Comparison of ENCODE assay signal across 13 mouse cellular contexts in genomic region chr19:45447222-45447621, GRCm38 (mm10).
A peak's percentile ranks its signal among the peaks of the same experiment; 100 is the strongest.
DNase-seq lines count a peak whose midpoint lies in the region; ATAC-seq and TF ChIP-seq lines count a peak whose summit lies in the region.
"Had no signal": no experiment of that assay in that cellular context is flagged by ENCODE, and none has a peak within 500 bp of the region (broad histone marks: within the 10 kb centered on the region; RNA-seq: fewer than 3 reads in every experiment).

No protein-coding gene starts in this region.

- WGBS in hindbrain, embryonic 13.5 days: 71% methylated on average over 2 of the region's 2 CpGs
- 90% methylated on average over 2 of the region's 2 CpGs for WGBS in hindbrain, embryonic 10.5 days
- 42% methylated on average over 2 of the region's 2 CpGs for WGBS in forebrain, embryonic 14.5 days
- WGBS in liver, embryonic 16.5 days (ENCODE audit: insufficient replicate concordance): 92% methylated on average over 2 of the region's 2 CpGs
- 69% methylated on average over 2 of the region's 2 CpGs for whole genome bisulfite sequencing in intestine, postnatal 0 days

- DNase-seq in hindbrain, embryonic 10.5 days (ENCODE audit: low spot score): no peak
- DNase-seq in brain, adult 2 months (ENCODE audit: low read depth, low spot score): peak; percentile 61
- DNase-seq in forebrain, embryonic 14.5 days (ENCODE audit: low spot score): peak; percentile 60
- DNase-seq in right cerebral cortex, adult 2 months (ENCODE audit: low spot score in 2 of 2): no peak
- DNase-seq: cerebellum, adult 18-20 months; heart, adult 2 months; kidney, adult 9 months; lung, postnatal 14 days had no signal

- peak overlapping the region; percentile 76 for H3K27ac ChIP-seq in hindbrain, embryonic 13.5 days
- H3K27ac ChIP-seq in hindbrain, embryonic 10.5 days: no peak overlapping the region
- peak overlapping the region; percentile 40; the same call in 1 of the 2 replicates for H3K27ac ChIP-seq in forebrain, embryonic 14.5 days (ENCODE audit: low read depth, low read length)
- peak overlapping the region; percentile 54; the same call in 1 of the 2 replicates for H3K27ac ChIP-seq in liver, embryonic 16.5 days (ENCODE audit: low read length)
- no peak overlapping the region for H3K27ac ChIP-seq in intestine, postnatal 0 days (ENCODE audit: low read depth, low read length)
- H3K27ac ChIP-seq: heart, adult 2 months; left cerebral cortex, adult 2 months; limb, embryonic 13.5 days had no signal

- ATAC-seq in hindbrain, embryonic 13.5 days (ENCODE audit: low FRiP score): 0 out of 2 replicates have a peak, but pooled peaks have one; percentile 57
- ATAC-seq in forebrain, embryonic 14.5 days: peak; percentile 77
- no peak for ATAC-seq in liver, embryonic 16.5 days (ENCODE audit: low read depth)
- ATAC-seq in intestine, postnatal 0 days: no peak

- H3K9me3 ChIP-seq in hindbrain, embryonic 13.5 days: no peaks in the 10 kb centered on the region
- H3K9me3 ChIP-seq in hindbrain, embryonic 10.5 days: no peaks in the 10 kb centered on the region
- H3K9me3 ChIP-seq in forebrain, embryonic 14.5 days (replicated peaks; ENCODE audit: control insufficient read depth, low read length): no peaks in the 10 kb centered on the region
- no peaks in the 10 kb centered on the region for H3K9me3 ChIP-seq in liver, embryonic 16.5 days (replicated peaks; ENCODE audit: control insufficient read depth, low read length)
- no peaks in the 10 kb centered on the region for H3K9me3 ChIP-seq in intestine, postnatal 0 days (ENCODE audit: control insufficient read depth)
- H3K9me3 ChIP-seq: limb, embryonic 13.5 days had no signal

- H3K4me3 ChIP-seq in hindbrain, embryonic 13.5 days: no peak overlapping the region
- no peak overlapping the region for H3K4me3 ChIP-seq in hindbrain, embryonic 10.5 days
- no peak overlapping the region for H3K4me3 ChIP-seq in forebrain, embryonic 14.5 days (ENCODE audit: low read depth, low read length)
- peak overlapping the region; percentile 68 for H3K4me3 ChIP-seq in liver, embryonic 16.5 days (ENCODE audit: low read depth, low read length)
- H3K4me3 ChIP-seq in intestine, postnatal 0 days (ENCODE audit: low read depth, low read length): no peak overlapping the region
- H3K4me3 ChIP-seq: heart, adult 2 months; left cerebral cortex, adult 2 months; limb, embryonic 13.5 days had no signal

- H3K4me2 ChIP-seq in hindbrain, embryonic 13.5 days: no peak overlapping the region
- H3K4me2 ChIP-seq in forebrain, embryonic 14.5 days (ENCODE audit: low read length): no peak overlapping the region
- H3K4me2 ChIP-seq in liver, embryonic 16.5 days (ENCODE audit: low read depth, low read length): peak overlapping the region; percentile 61
- H3K4me2 ChIP-seq in intestine, postnatal 0 days (replicated peaks; ENCODE audit: low read depth): no peak overlapping the region
- H3K4me2 ChIP-seq: limb, embryonic 13.5 days had no signal

- H3K27me3 ChIP-seq in hindbrain, embryonic 13.5 days: peaks cover 4% of the 10 kb centered on the region; the same call in 1 of the 2 replicates
- H3K27me3 ChIP-seq in hindbrain, embryonic 10.5 days (ENCODE audit: insufficient read depth, poor library complexity, severe bottlenecking): peaks cover 62% of the 10 kb centered on the region
- H3K27me3 ChIP-seq in forebrain, embryonic 14.5 days (replicated peaks; ENCODE audit: control insufficient read depth, insufficient read depth, low read length): no peaks in the 10 kb centered on the region
- H3K27me3 ChIP-seq in liver, embryonic 16.5 days (ENCODE audit: control insufficient read depth, insufficient read depth, low read depth, low read length): no peaks in the 10 kb centered on the region
- no peaks in the 10 kb centered on the region for H3K27me3 ChIP-seq in intestine, postnatal 0 days (replicated peaks; ENCODE audit: control insufficient read depth, insufficient read depth, low read length)
- H3K27me3 ChIP-seq: limb, embryonic 13.5 days had no signal

- no peak for TF ChIP-seq CTCF in intestine, postnatal 0 days (IDR thresholded peaks at IDR 0.05; ENCODE audit: low read depth)

- peaks cover 28% of the 10 kb centered on the region for H3K4me1 ChIP-seq in hindbrain, embryonic 13.5 days (replicated peaks)
- H3K4me1 ChIP-seq in hindbrain, embryonic 10.5 days (replicated peaks): 0 out of 2 replicates have a peak, but pooled peaks cover 3% of the 10 kb centered on the region
- peaks cover 22% of the 10 kb centered on the region for H3K4me1 ChIP-seq in forebrain, embryonic 14.5 days (ENCODE audit: control insufficient read depth, insufficient read depth, low read length)
- peaks cover 26% of the 10 kb centered on the region for H3K4me1 ChIP-seq in liver, embryonic 16.5 days (ENCODE audit: control insufficient read depth, low read depth, low read length)
- no peaks in the 10 kb centered on the region for H3K4me1 ChIP-seq in intestine, postnatal 0 days (replicated peaks; ENCODE audit: control insufficient read depth, insufficient read depth, low read length)

- no peak overlapping the region for H3K9ac ChIP-seq in hindbrain, embryonic 13.5 days
- H3K9ac ChIP-seq in forebrain, embryonic 14.5 days (ENCODE audit: low read length): no peak overlapping the region
- H3K9ac ChIP-seq in liver, embryonic 16.5 days (ENCODE audit: low read depth, low read length): peak overlapping the region; percentile 69
- no peak overlapping the region for H3K9ac ChIP-seq in intestine, postnatal 0 days (ENCODE audit: low read depth, low read length)
- H3K9ac ChIP-seq: limb, embryonic 13.5 days had no signal

- H3K36me3 ChIP-seq in hindbrain, embryonic 13.5 days: no peaks in the 10 kb centered on the region
- no peaks in the 10 kb centered on the region for H3K36me3 ChIP-seq in hindbrain, embryonic 10.5 days
- no peaks in the 10 kb centered on the region for H3K36me3 ChIP-seq in forebrain, embryonic 14.5 days (ENCODE audit: control insufficient read depth, insufficient read depth, low read length)
- peaks cover under 1% of the 10 kb centered on the region for H3K36me3 ChIP-seq in liver, embryonic 16.5 days (ENCODE audit: control insufficient read depth, insufficient read depth)
- H3K36me3 ChIP-seq in intestine, postnatal 0 days (ENCODE audit: control insufficient read depth, insufficient read depth): no peaks in the 10 kb centered on the region
- H3K36me3 ChIP-seq: limb, embryonic 13.5 days had no signal

Comparison
In these comparisons a context has a peak if more than half of its experiments do, and no peak if none do; other contexts are left out.
1. H3K27ac ChIP-seq: peak in hindbrain, embryonic 13.5 days (single experiment), forebrain, embryonic 14.5 days (single experiment) and liver, embryonic 16.5 days (single experiment); none in hindbrain, embryonic 10.5 days (single experiment) and intestine, postnatal 0 days (single experiment).
2. ATAC-seq: peak in hindbrain, embryonic 13.5 days (single experiment) and forebrain, embryonic 14.5 days (single experiment); none in liver, embryonic 16.5 days (single experiment) and intestine, postnatal 0 days (single experiment).
3. DNase-seq: peak in brain, adult 2 months (single experiment) and forebrain, embryonic 14.5 days (single experiment); none in hindbrain, embryonic 10.5 days (single experiment) and right cerebral cortex, adult 2 months (0 of 2).